Mouse (Mus musculus): ENCODE data around the gene Sft2d2. TPM values are rescaled to one million over a fixed set of nuclear protein-coding genes. Genes with fewer than 3 reads are reported as not detected.

Sft2d2 gene
- total RNA-seq (2021) = 10 to 100 TPM; 10.2 to 12.1 TPM

GRCm38 (mm10) chr1:165193880-165194661 lies at the start of gene Sft2d2:
Sft2d2 (minus strand) TSS chr1:165194438.
- peak; percentile 43 to 67 for DNase-seq (ENCODE audit: extremely low spot score in 1 of 2, low spot score in 1 of 2)

- peak; percentile 97 for DNase-seq (ENCODE audit: extremely low spot score in 1 of 2, low spot score in 1 of 2)
These were observed 42.4 kb upstream of the Sft2d2 start, which contains the start of gene Tiprl for GRCm38 (mm10) chr1:165236321-165237298. Tiprl (minus strand) TSS chr1:165236996.

DNA sequence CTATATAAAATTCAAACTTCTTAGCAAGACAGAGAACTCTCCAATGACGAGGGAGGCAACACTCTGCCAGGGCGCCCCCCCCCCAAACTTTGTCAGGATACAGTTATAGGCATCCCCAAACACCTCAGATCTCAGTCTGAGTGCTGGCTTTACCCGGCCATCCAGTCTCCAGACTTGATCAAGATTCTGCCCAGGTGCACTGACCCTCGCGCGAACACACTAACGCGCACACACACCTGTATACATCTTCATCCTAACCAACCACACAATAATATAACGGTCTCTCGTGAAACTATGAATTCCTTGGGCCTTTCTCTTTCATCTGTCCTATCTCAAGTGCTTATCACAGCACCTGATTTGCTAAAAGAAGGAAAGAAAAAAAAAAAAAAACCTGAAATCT lies 41.6 kb upstream of the Sft2d2 start:
- DNase-seq (ENCODE audit: extremely low spot score in 1 of 2, low spot score in 1 of 2) = no peak

DNA sequence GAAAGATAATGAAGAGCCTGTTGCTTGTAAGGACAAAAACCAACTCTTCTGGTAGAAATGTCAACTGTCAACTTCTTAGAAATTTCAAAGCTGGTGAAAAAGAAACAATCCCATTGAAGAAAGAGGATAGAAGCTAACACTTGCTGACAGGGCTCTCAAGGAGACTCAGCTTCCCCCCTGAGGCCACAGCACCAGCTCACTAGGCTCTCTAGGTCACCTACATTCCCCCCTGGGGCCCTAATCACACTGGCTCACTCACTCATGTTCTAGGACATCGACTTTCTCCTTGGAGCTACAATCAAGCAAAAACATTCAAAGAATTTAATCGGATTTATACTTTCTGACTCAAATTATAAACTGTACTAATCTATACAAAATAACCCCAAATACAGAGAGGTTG lies 39.6 kb upstream of the Sft2d2 start:
- no peak for DNase-seq (ENCODE audit: extremely low spot score in 1 of 2, low spot score in 1 of 2)

DNA sequence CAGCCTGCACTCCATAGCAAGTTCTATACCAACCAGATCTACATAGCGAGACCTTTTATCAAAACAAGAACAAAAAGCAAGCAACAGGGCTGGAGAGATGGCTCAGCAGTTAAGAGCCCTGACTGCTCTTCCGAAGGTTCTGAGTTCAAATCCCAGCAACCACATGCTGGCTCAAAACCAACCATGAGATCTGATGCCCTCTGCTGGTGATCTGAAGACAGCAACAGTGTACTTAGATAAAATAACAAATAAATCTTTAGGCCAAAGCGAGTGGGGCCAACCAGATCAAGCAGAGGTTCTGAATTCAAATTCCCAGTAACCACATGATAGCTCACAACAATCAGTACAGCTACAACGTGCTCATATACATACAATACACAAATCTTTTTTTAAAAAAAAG lies 36.5 kb upstream of the Sft2d2 start:
- DNase-seq (ENCODE audit: extremely low spot score in 1 of 2, low spot score in 1 of 2) = no peak

DNA sequence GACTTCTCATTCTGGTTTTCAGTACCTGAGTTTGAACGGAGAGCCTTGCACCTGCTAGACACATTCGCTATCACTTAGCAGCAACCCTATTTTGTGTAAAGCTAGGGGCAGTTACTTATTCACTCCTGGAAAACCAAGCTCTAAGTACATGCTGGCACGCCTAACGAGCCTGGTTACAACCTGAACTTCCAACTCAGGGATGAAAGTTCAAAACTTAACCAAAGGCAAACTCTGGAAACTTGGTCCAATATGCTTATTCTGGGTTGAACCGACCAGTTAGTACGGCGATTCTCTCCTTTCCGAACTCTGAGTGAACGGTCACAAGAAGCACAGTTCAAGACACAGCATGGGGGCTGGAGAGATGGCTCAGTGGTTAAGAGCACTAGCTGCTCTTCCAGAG lies 35.3 kb upstream of the Sft2d2 start:
- DNase-seq (ENCODE audit: extremely low spot score in 1 of 2, low spot score in 1 of 2) = no peak

DNA sequence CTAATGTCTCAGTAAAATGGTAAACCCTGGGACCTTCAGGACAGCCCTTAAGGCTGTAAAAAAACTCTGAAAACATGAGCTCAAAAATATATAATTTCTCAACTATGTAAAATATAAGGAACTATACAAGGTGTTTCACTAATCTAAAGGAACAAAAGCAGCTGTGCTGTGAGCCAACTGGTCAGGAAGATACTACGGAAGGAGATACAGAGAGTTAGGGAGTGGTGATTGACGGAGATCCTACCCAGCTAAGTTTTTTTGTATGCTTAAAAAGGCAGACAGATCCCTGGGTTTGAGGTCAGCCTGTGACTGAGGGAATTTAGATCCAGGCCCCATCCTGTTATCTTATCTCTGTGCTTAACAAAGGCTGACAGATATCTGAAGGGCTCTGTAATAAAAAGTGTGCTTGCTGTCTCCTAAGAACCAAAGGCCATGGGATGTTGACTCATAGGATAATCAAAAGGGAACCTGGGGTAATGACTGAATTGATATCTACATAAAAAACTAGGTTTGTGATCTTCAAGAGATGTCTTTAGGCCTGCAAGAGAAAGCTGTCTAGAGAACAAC lies 22.9 kb upstream of the Sft2d2 start:
- DNase-seq (ENCODE audit: extremely low spot score in 1 of 2, low spot score in 1 of 2) = no peak

GRCm38 (mm10) chr1:165215831-165216230 lies 21.6 kb upstream of the Sft2d2 start:
- no peak for DNase-seq (ENCODE audit: extremely low spot score in 1 of 2, low spot score in 1 of 2)

DNA sequence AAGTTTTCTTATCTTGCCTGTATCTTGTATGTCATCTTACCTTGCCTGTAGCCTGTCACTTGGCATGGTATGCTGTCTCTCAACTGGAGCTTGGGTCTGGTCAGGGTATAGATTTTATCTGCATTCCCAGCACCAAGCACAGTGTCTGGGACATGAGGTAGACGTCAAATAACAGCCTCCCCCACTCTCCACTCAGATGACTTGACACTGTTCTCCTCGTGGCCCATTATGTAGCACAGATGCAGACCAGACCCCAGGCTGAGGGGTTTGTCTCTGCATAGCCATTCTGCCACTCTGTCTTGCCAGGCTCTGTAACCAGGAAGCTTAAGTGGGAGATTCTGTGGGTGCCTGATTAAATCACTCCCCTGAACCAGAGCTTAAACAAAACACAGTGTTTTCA lies 11.4 kb upstream of the Sft2d2 start:
- DNase-seq (ENCODE audit: extremely low spot score in 1 of 2, low spot score in 1 of 2) = no peak

DNA sequence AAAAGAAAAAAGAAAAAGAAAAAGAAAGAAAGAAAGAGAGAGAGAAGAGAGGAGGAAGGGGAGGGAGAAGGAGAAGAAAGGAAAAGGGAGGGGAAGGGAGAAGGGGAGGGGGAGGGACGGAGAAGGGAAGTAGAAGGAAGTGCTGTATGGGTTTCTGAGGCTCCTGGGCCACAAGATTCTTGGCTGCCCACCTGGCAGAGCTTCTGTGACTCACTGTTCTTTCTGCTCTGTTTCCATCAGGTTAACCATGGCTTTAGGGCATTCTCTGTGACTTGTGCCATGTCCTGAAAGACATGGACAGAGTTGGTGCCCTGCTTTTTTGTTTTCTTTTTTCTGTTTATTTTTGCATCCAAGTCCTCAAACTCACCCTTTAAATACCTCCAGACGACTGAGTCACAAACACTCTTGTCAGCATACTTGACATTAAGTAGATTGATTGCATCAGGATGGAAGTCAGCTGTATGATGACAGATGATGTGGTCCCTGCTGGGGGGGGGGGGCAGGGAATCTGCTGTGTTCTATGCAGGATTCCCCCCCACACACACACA lies 9.3 kb upstream of the Sft2d2 start:
- DNase-seq (ENCODE audit: extremely low spot score in 1 of 2, low spot score in 1 of 2) = no peak

- DNase-seq (ENCODE audit: extremely low spot score in 1 of 2, low spot score in 1 of 2) = no peak
These were observed 7.3 kb upstream of the Sft2d2 start for GRCm38 (mm10) chr1:165201445-165202012.

DNA sequence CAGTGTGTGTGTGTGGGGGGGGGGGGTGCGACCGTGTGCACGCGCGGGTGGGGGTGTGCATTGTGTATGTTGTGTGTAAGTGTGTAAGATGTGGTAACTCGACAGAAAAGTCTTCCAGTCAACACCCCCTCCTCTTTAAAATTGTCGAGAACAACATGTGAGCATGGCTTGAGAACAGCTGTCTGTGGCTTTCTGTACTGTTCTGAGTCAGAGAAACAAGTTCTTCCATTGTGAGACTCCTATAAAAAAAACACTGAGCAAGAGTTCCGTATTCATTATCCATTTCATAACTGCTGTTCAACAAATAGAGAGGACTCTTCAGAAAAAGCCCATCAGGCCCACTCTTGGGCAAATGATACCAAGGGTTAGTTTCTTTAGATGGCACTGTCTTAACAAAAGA lies 6.5 kb upstream of the Sft2d2 start:
- DNase-seq (ENCODE audit: extremely low spot score in 1 of 2, low spot score in 1 of 2) = no peak

- DNase-seq (ENCODE audit: extremely low spot score in 1 of 2, low spot score in 1 of 2) = no peak
These were observed 5.4 kb upstream of the Sft2d2 start for GRCm38 (mm10) chr1:165199639-165200038.

GRCm38 (mm10) chr1:165198951-165199350 lies 4.7 kb upstream of the Sft2d2 start:
- DNase-seq (ENCODE audit: extremely low spot score in 1 of 2, low spot score in 1 of 2) = no peak

GRCm38 (mm10) chr1:165197875-165198274 lies 3.6 kb upstream of the Sft2d2 start:
- no peak for DNase-seq (ENCODE audit: extremely low spot score in 1 of 2, low spot score in 1 of 2)

- no peak for DNase-seq (ENCODE audit: extremely low spot score in 1 of 2, low spot score in 1 of 2)
These were observed 1.2 kb upstream of the Sft2d2 start for GRCm38 (mm10) chr1:165195396-165195960.

DNA sequence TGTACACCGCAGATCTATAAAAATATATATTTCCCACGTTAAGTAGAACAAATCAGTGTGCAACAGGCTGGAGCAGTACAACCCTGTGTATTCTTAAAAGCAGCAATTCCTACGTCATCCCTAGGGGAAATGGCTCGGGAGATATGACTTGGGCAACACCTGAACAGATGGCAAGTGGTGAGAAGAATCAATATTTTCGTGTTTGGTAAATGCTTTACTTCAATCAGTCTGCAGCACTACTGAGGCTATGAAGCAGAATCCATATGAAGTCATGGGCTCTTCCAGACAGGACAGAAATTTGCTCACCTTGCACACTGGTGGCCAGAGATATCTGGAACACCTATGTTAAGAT lies 400 bp upstream of the Sft2d2 start:
- DNase-seq (ENCODE audit: extremely low spot score in 1 of 2, low spot score in 1 of 2) = no peak

DNA sequence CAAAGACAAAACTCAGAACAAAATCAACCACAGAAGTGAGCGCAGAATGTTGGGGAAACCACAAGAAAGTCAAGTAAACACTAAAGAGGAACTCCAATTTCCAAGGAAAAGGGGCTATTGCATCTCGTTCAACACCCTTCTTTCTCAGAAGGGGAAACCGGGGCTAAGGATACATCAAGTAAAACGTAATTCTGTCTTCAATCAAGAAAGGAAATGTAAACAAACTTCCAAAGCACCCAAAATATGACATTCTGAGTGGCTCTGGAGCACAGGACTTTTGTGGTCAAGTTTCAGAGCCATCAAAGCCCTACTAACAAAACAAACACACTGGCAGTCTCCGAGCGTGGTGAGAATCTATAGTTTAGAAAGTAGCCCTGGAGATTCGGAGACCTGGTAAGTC lies 812 bp downstream of the Sft2d2 start:
- no peak for DNase-seq (ENCODE audit: extremely low spot score in 1 of 2, low spot score in 1 of 2)

DNA sequence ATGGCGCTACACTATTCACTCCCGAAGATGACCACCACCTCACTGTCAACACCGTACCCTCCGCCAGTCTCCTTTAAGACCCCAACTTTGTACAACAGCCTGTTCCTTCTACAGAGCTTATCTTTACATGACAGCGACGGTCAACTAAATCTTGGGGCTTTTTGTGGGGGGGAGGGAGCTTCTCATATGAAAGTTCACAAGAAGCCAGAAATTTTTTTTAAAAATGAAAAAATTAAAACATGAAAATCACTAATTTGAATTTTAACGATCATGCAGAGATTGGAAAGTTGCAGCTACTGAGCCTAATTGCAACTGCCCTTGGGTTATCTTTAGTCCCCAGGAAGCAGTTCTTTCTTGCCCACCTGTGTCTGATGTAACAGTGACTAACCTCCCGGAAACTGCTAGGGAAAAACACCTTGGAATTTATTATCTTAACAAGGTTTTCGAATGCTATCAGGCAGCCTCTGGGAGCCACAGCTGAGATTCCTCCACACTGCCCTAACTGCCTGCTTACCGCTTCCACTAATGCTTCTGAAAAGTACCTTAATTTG lies 1.4 kb downstream of the Sft2d2 start:
- no peak for DNase-seq (ENCODE audit: extremely low spot score in 1 of 2, low spot score in 1 of 2)

- DNase-seq (ENCODE audit: extremely low spot score in 1 of 2, low spot score in 1 of 2) = no peak
These were observed 2.1 kb downstream of the Sft2d2 start for GRCm38 (mm10) chr1:165192102-165192501.

All from layer of hippocampus, postnatal 25 days (tissue).